ENCODE assay signal across 9 mouse cellular contexts in genomic region chr15:7263822-7264221, GRCm38 (mm10).
A peak's percentile ranks its signal among the peaks of the same experiment; 100 is the strongest.
DNase-seq lines count a peak whose midpoint lies in the region; ATAC-seq lines count a peak whose summit lies in the region.
"Had no signal": no experiment of that assay in that cellular context is flagged by ENCODE, and none has a peak within 500 bp of the region (broad histone marks: within the 10 kb centered on the region; RNA-seq: fewer than 3 reads in every experiment).

No protein-coding gene starts in this region.

- H3K27me3 ChIP-seq in forebrain, embryonic 15.5 days = no peaks in the 10 kb centered on the region
- H3K27me3 ChIP-seq in hindbrain, embryonic 10.5 days (ENCODE audit: insufficient read depth, poor library complexity, severe bottlenecking) = no peaks in the 10 kb centered on the region

- no peak overlapping the region for H3K4me2 ChIP-seq in forebrain, embryonic 15.5 days (replicated peaks)

- no peaks in the 10 kb centered on the region for H3K36me3 ChIP-seq in forebrain, embryonic 15.5 days
- no peaks in the 10 kb centered on the region for H3K36me3 ChIP-seq in hindbrain, embryonic 10.5 days

- no peaks in the 10 kb centered on the region for H3K4me1 ChIP-seq in forebrain, embryonic 15.5 days
- no peaks in the 10 kb centered on the region for H3K4me1 ChIP-seq in hindbrain, embryonic 10.5 days (replicated peaks)

- peak; percentile 73 for DNase-seq in Muller cell, postnatal 12 days (ENCODE audit: inconsistent ontology term)
- DNase-seq in cerebellum, adult 11 months = peak; percentile 31
- DNase-seq in hindbrain, embryonic 10.5 days (ENCODE audit: low spot score) = peak; percentile 75
- peak; percentile 56 to 82 for DNase-seq in layer of hippocampus, adult 8-10 months (ENCODE audit: low spot score in 2 of 2)
- DNase-seq in lung, postnatal 14 days = peak; percentile 88
- peak; percentile 78 for DNase-seq in right cerebral cortex, adult 18-20 months
- DNase-seq in urinary bladder, postnatal 25 days (ENCODE audit: low spot score) = peak; percentile 66

- 6% methylated on average over 3 of the region's 3 CpGs for WGBS in forebrain, embryonic 15.5 days
- WGBS in hindbrain, embryonic 10.5 days = 17% methylated on average over 3 of the region's 3 CpGs

- no peak overlapping the region for H3K27ac ChIP-seq in forebrain, embryonic 15.5 days (replicated peaks)
- H3K27ac ChIP-seq in hindbrain, embryonic 10.5 days = no peak overlapping the region

- no peaks in the 10 kb centered on the region for H3K9me3 ChIP-seq in forebrain, embryonic 15.5 days
- no peaks in the 10 kb centered on the region for H3K9me3 ChIP-seq in hindbrain, embryonic 10.5 days
- H3K9me3 ChIP-seq: megakaryocyte, embryonic 14.5 days had no signal

- peak; percentile 78 for ATAC-seq in forebrain, embryonic 15.5 days (replicated peaks)

- H3K4me3 ChIP-seq in forebrain, embryonic 15.5 days = no peak overlapping the region
- H3K4me3 ChIP-seq in hindbrain, embryonic 10.5 days = no peak overlapping the region
- H3K4me3 ChIP-seq: megakaryocyte, embryonic 14.5 days had no signal

- no peak overlapping the region for H3K9ac ChIP-seq in forebrain, embryonic 15.5 days (replicated peaks)

Comparison
In these comparisons a context has a peak if more than half of its experiments do, and no peak if none do; other contexts are left out.
1. DNase-seq: peak in every context shown above with its lines; median percentile 88 in lung, postnatal 14 days; 78 in right cerebral cortex, adult 18-20 months; 75 in hindbrain, embryonic 10.5 days; 73 in Muller cell, postnatal 12 days; 69 in layer of hippocampus, adult 8-10 months; 66 in urinary bladder, postnatal 25 days; 31 in cerebellum, adult 11 months.